Mouse (Mus musculus): ENCODE measurements around the gene Ndufb7. TPM values are rescaled to one million over a fixed set of nuclear protein-coding genes. Genes with fewer than 3 reads are reported as not detected.
"Not testable (repeated sequence)": the region's sequence is repeated elsewhere in the genome, so short reads cannot be mapped to it uniquely, and the experiment has no call there.

Gene Ndufb7
- polyA plus RNA-seq, 1 experiment: 87.5 TPM

GRCm38 (mm10) chr8:83594167-83595049 is 27.9 kb downstream of the Ndufb7 start:
- Histone ChIP-seq H3K4me1 (ENCODE audit: control insufficient read depth) (peaks cover 50% of the 10 kb centered on the region), H3K4me3 (replicated peaks) (peak overlapping the region; percentile 97), H3K27me3 (ENCODE audit: control insufficient read depth) (no peaks in the 10 kb centered on the region), H3K9me3 (ENCODE audit: control insufficient read depth, low read length) (no peaks in the 10 kb centered on the region), H3K36me3 (ENCODE audit: control insufficient read depth) (peaks cover 24% of the 10 kb centered on the region)
- TF ChIP-seq TAL1 (IDR thresholded peaks at IDR 0.05; ENCODE audit: low read length) (no peak), GATA1 (IDR thresholded peaks at IDR 0.05; ENCODE audit: low read length) (peak; percentile 74)

GRCm38 (mm10) chr8:83595050-83595345 is 28.5 kb downstream of the Ndufb7 start:
- Histone ChIP-seq H3K4me3 (replicated peaks) (peak overlapping the region; percentile 97), H3K4me1 (ENCODE audit: control insufficient read depth) (peaks cover 55% of the 10 kb centered on the region), H3K36me3 (ENCODE audit: control insufficient read depth) (peaks cover 22% of the 10 kb centered on the region)
- not testable (repeated sequence) for H3K27me3 ChIP-seq (ENCODE audit: control insufficient read depth); H3K9me3 ChIP-seq (ENCODE audit: control insufficient read depth, low read length)

- H3K9me3 ChIP-seq (ENCODE audit: control insufficient read depth, low read length): no peaks in the 10 kb centered on the region
- H3K4me1 ChIP-seq (ENCODE audit: control insufficient read depth): peaks cover 62% of the 10 kb centered on the region
Observed at GRCm38 (mm10) chr8:83596369-83596768, 29.9 kb downstream of the Ndufb7 start.

GRCm38 (mm10) chr8:83598146-83598545 is 31.7 kb downstream of the Ndufb7 start:
- no peak for TF ChIP-seq TAL1 (IDR thresholded peaks at IDR 0.05; ENCODE audit: low read length)
- TF ChIP-seq GATA1 (IDR thresholded peaks at IDR 0.05; ENCODE audit: low read length): no peak
- H3K27me3 ChIP-seq (ENCODE audit: control insufficient read depth): no peaks in the 10 kb centered on the region
- H3K36me3 ChIP-seq (ENCODE audit: control insufficient read depth): peaks cover 14% of the 10 kb centered on the region
- no peaks in the 10 kb centered on the region for H3K9me3 ChIP-seq (ENCODE audit: control insufficient read depth, low read length)
- no peak overlapping the region for H3K4me3 ChIP-seq (replicated peaks)
- H3K4me1 ChIP-seq (ENCODE audit: control insufficient read depth): peaks cover 64% of the 10 kb centered on the region

More at GRCm38 (mm10) chr8:83596369-83596768, 29.9 kb downstream of the Ndufb7 start:
- TF ChIP-seq GATA1 (IDR thresholded peaks at IDR 0.05; ENCODE audit: low read length) (no peak), TAL1 (IDR thresholded peaks at IDR 0.05; ENCODE audit: low read length) (no peak)
- no peak overlapping the region for H3K4me3 ChIP-seq (replicated peaks)
- H3K27me3 ChIP-seq (ENCODE audit: control insufficient read depth): no peaks in the 10 kb centered on the region
- H3K36me3 ChIP-seq (ENCODE audit: control insufficient read depth): peaks cover 13% of the 10 kb centered on the region

- Histone ChIP-seq H3K4me1 (ENCODE audit: control insufficient read depth) (peaks cover 65% of the 10 kb centered on the region), H3K9me3 (ENCODE audit: control insufficient read depth, low read length) (no peaks in the 10 kb centered on the region), H3K4me3 (replicated peaks) (peak overlapping the region; percentile 37), H3K36me3 (ENCODE audit: control insufficient read depth) (peaks cover 24% of the 10 kb centered on the region), H3K27me3 (ENCODE audit: control insufficient read depth) (no peaks in the 10 kb centered on the region)
- TF ChIP-seq TAL1 (IDR thresholded peaks at IDR 0.05; ENCODE audit: low read length): no peak
- peak; percentile 62 for TF ChIP-seq GATA1 (IDR thresholded peaks at IDR 0.05; ENCODE audit: low read length)
Observed at GRCm38 (mm10) chr8:83599814-83600213, 33.3 kb downstream of the Ndufb7 start.

GRCm38 (mm10) chr8:83602650-83603029 is 36.2 kb downstream of the Ndufb7 start:
- Histone ChIP-seq H3K9me3 (ENCODE audit: control insufficient read depth, low read length) (no peaks in the 10 kb centered on the region), H3K36me3 (ENCODE audit: control insufficient read depth) (peaks cover 37% of the 10 kb centered on the region), H3K27me3 (ENCODE audit: control insufficient read depth) (no peaks in the 10 kb centered on the region), H3K4me1 (ENCODE audit: control insufficient read depth) (peaks cover 85% of the 10 kb centered on the region), H3K4me3 (replicated peaks) (no peak overlapping the region)
- TF ChIP-seq GATA1 (IDR thresholded peaks at IDR 0.05; ENCODE audit: low read length) (no peak), TAL1 (IDR thresholded peaks at IDR 0.05; ENCODE audit: low read length) (no peak)

GRCm38 (mm10) chr8:83607661-83608397 is 41.4 kb downstream of the Ndufb7 start, which contains the start of the genes Tecr and Dnajb1:
Tecr (minus strand) TSS chr8:83607971.
Dnajb1 (plus strand) TSS chr8:83608193.
- Histone ChIP-seq H3K9me3 (ENCODE audit: control insufficient read depth, low read length) (no peaks in the 10 kb centered on the region), H3K4me1 (ENCODE audit: control insufficient read depth) (peaks cover 72% of the 10 kb centered on the region), H3K27me3 (ENCODE audit: control insufficient read depth) (no peaks in the 10 kb centered on the region), H3K36me3 (ENCODE audit: control insufficient read depth) (peaks cover 64% of the 10 kb centered on the region), H3K4me3 (replicated peaks) (peak within 1 kb of the TSS; percentile 79)
- TF ChIP-seq TAL1 (IDR thresholded peaks at IDR 0.05; ENCODE audit: low read length) (no peak), GATA1 (IDR thresholded peaks at IDR 0.05; ENCODE audit: low read length) (0 out of 2 replicates have a peak, but pooled peaks have one; percentile 34)

- H3K4me3 ChIP-seq (replicated peaks): peak overlapping the region; percentile 79
- no peaks in the 10 kb centered on the region for H3K27me3 ChIP-seq (ENCODE audit: control insufficient read depth)
- H3K4me1 ChIP-seq (ENCODE audit: control insufficient read depth): peaks cover 72% of the 10 kb centered on the region
- H3K36me3 ChIP-seq (ENCODE audit: control insufficient read depth): peaks cover 70% of the 10 kb centered on the region
- TF ChIP-seq TAL1 (IDR thresholded peaks at IDR 0.05; ENCODE audit: low read length): no peak
- TF ChIP-seq GATA1 (IDR thresholded peaks at IDR 0.05; ENCODE audit: low read length): no peak
- no peaks in the 10 kb centered on the region for H3K9me3 ChIP-seq (ENCODE audit: control insufficient read depth, low read length)
Observed at GRCm38 (mm10) chr8:83608398-83608829, 41.9 kb downstream of the Ndufb7 start.

GRCm38 (mm10) chr8:83609086-83609485 is 42.6 kb downstream of the Ndufb7 start:
- H3K4me1 ChIP-seq (ENCODE audit: control insufficient read depth): peaks cover 67% of the 10 kb centered on the region
- TF ChIP-seq GATA1 (IDR thresholded peaks at IDR 0.05; ENCODE audit: low read length): no peak
- no peak for TF ChIP-seq TAL1 (IDR thresholded peaks at IDR 0.05; ENCODE audit: low read length)
- peak overlapping the region; percentile 79 for H3K4me3 ChIP-seq (replicated peaks)
- H3K27me3 ChIP-seq (ENCODE audit: control insufficient read depth): no peaks in the 10 kb centered on the region
- H3K9me3 ChIP-seq (ENCODE audit: control insufficient read depth, low read length): no peaks in the 10 kb centered on the region
- peaks cover 73% of the 10 kb centered on the region for H3K36me3 ChIP-seq (ENCODE audit: control insufficient read depth)
